Mouse (Mus musculus): ENCODE measurements around the gene Zscan12.

GRCm38 (mm10) chr13:21327424-21327823, 35.2 kb upstream of the Zscan12 start:
- TF ChIP-seq CTCF (IDR thresholded peaks at IDR 0.05; ENCODE audit: low read depth, low read length), result no peak
- no peak for TF ChIP-seq POLR2A (IDR thresholded peaks at IDR 0.05; ENCODE audit: extremely low read depth, insufficient read depth, low read length)

All from liver, adult 2 months (tissue).